Mouse (Mus musculus): ENCODE data around the gene Mcoln2. TPM values are rescaled to one million over a fixed set of nuclear protein-coding genes. Genes with fewer than 3 reads are reported as not detected.

Gene Mcoln2
- total RNA-seq, 1 experiment from 2014 or later: 27.8 TPM

DNA sequence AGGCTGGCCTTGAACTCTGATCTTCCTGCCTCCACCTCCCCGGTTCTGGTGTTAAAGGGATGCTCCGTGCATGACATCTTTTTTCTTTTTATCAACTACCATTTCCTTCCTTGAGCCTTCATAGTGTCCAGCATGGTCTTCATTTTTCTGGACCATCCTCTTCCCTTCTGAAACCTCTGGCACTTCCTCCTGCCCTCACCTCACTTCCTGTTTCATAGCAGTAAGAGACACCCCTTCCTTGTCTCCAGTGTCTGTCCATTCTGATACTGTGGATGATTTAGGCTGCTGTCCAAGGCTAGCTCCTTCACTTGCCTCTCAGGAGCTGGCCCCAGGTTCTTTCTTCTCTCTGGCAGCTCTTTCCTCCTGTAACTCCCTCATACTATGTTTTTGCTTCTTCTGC lies 14.2 kb upstream of the Mcoln2 start:
- ATAC-seq (replicated peaks in 1 of 2; ENCODE audit: insufficient read depth in 1 of 2, low FRiP score in 2 of 2, low TSS enrichment in 1 of 2, low read depth in 1 of 2, poor library complexity in 2 of 2, severe bottlenecking in 2 of 2): no peak

DNA sequence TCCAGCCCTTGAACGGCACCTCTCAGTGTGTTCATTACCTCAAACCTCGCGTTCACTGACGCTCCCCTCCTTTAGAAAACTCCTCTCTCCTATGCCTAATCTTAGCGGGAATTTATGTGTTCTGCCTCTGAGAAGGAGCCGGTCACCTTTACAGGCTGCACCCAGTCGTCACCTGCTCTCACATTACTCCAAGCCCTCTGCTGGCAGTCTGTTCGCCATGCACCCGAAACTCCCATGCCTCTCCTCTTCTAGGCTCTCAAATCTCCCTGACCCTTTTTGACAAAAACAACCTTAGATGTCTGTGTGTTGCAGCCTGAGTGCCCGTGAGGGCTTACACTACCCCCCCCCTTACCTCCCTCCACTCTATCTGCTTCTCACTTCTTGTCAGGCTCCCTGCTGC lies 13.2 kb upstream of the Mcoln2 start:
- peak; percentile 32 to 53; a peak in 3 of 4 replicates for ATAC-seq (replicated peaks in 1 of 2; ENCODE audit: insufficient read depth in 1 of 2, low FRiP score in 2 of 2, low TSS enrichment in 1 of 2, low read depth in 1 of 2, poor library complexity in 2 of 2, severe bottlenecking in 2 of 2)

DNA sequence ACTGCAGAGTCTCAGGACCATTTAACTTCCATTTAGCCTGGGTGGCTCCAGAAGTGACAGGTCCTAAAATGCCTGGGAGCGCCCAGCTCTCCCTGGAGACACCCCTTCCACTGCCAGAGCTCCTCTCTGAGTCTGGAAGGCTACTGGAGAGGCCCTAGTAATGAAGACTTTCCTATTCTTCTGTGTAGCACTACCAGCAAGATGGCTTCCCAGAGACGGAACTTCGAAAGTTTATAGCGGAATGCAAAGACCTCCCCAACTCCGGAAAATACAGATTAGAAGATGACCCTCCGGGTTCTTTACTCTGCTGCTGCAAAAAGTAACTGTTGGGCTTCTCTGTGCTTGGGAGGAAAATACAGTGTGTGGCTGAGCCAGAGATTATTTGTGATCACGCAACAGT lies 9.4 kb upstream of the Mcoln2 start:
- no peak for ATAC-seq (replicated peaks in 1 of 2; ENCODE audit: insufficient read depth in 1 of 2, low FRiP score in 2 of 2, low TSS enrichment in 1 of 2, low read depth in 1 of 2, poor library complexity in 2 of 2, severe bottlenecking in 2 of 2)

DNA sequence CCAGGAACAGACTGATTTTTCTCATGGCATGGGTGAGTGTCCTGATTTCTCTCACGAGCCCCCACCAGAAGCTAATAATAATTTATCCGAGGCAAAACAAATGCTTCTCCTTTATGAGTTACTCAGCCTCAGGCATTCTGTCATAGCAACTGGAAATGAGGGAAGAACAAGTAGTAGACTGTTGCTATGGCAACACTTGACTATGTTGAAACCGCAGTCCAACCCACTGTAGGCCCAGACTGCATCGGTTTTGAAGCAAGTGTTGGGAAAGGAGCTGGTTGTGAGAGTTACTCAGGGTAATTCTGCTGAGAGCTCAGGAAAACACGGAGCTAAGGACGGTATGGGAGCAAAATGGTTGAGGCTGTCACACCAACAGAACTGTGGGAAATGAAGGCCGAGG lies 7.1 kb upstream of the Mcoln2 start:
- no peak for ATAC-seq (replicated peaks in 1 of 2; ENCODE audit: insufficient read depth in 1 of 2, low FRiP score in 2 of 2, low TSS enrichment in 1 of 2, low read depth in 1 of 2, poor library complexity in 2 of 2, severe bottlenecking in 2 of 2)

DNA sequence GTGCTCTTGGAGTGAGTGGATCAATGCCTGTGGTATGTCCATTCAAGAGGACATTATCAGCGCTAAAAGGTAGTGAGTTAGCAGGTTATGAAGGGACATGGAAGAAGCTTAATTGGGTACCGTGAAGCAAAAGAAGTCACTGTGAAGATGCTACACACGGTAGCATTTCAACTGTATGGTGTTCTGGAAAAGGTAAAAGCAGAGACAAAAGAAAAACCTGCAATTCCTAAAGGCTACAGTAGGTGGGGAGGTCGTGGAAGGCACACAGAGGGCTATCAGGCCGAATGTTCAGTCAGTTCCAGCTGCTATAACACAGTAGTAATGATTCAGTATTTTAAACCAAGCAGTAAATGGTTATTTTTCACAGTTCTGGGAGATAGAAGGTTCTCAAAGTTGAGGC lies 4.1 kb upstream of the Mcoln2 start:
- ATAC-seq (replicated peaks in 1 of 2; ENCODE audit: insufficient read depth in 1 of 2, low FRiP score in 2 of 2, low TSS enrichment in 1 of 2, low read depth in 1 of 2, poor library complexity in 2 of 2, severe bottlenecking in 2 of 2): peak in 1 of 2 experiments; percentile 38; a peak in 1 of 4 replicates

DNA sequence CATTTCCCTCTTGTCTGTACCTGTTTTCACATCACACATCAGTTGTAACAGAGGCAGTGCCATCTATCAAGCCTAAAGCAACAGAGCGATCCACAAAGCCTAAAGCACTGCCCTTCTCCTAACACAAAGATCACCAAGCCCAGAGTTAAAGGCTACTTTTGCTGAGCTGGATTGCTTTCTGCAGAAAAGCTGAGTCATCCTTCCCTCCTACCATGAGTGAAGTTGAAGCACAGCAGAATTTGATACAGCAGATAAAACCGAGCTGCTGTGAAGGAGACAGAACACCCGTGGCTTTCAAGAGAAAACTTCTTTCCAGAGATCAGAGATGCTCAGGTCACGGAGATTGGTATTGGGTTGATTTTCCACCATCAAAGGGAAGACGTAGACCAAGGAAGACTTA lies 3.5 kb upstream of the Mcoln2 start:
- peak in 1 of 2 experiments; percentile 28; a peak in 1 of 4 replicates for ATAC-seq (replicated peaks in 1 of 2; ENCODE audit: insufficient read depth in 1 of 2, low FRiP score in 2 of 2, low TSS enrichment in 1 of 2, low read depth in 1 of 2, poor library complexity in 2 of 2, severe bottlenecking in 2 of 2)

DNA sequence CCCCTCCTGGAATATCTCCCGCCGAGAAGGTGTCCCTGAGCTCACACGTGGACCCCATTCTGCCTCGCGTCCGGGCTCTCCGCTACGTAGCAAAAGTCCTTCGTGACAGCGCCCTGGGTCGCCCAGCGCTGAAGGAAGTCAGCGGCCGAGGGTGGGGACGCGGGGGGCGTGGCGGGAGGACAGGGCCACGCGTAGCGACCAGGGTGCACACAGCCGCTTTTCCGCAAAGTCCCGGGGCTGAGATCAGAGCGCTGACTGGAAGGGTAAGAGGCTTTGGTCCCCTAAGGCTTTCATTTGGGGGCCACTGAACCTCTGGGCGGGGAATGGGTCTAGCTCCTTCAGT lies 396 bp downstream of the Mcoln2 start:
- ATAC-seq (replicated peaks in 1 of 2; ENCODE audit: insufficient read depth in 1 of 2, low FRiP score in 2 of 2, low TSS enrichment in 1 of 2, low read depth in 1 of 2, poor library complexity in 2 of 2, severe bottlenecking in 2 of 2): peak; percentile 69 to 72

DNA sequence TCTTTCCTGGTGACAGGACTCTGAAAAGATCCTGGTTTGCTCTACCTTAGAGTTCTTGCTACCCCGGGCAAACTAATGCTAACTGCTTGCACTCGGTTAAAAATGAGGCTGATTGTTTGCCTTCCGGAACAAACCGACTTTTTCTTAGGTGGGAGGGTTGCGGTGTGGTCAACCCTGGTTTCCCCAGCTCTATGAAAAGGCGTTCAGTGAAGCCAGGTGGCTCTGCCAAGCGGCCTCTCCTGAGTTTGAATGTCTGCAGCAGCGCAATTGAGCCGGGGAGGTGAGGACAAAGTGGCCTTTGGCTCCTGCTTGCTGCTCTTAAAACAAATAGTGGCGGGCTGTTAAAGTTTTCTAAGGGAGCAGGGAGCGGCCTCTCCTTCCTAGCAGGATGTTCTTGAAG lies 927 bp downstream of the Mcoln2 start:
- peak; percentile 41 to 55; a peak in 3 of 4 replicates for ATAC-seq (replicated peaks in 1 of 2; ENCODE audit: insufficient read depth in 1 of 2, low FRiP score in 2 of 2, low TSS enrichment in 1 of 2, low read depth in 1 of 2, poor library complexity in 2 of 2, severe bottlenecking in 2 of 2)

DNA sequence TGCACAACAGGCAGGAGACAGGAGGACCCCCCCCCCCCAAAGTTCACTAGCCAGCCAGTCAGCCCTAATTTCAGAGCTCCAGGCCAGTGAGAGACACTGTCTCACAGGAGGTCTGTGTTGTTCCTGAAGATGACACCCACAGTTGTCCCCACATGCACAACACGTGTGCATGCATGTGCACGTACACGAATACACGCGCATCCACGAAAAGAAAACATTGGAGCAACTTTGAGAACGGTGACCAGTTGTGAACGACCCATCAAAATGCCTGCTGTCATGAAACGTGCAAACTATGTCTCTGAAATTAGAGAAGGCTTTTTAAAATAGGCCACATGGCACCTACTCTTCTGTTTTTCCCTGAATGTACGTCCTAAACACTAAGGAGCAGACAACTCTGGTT lies 1.7 kb downstream of the Mcoln2 start:
- no peak for ATAC-seq (replicated peaks in 1 of 2; ENCODE audit: insufficient read depth in 1 of 2, low FRiP score in 2 of 2, low TSS enrichment in 1 of 2, low read depth in 1 of 2, poor library complexity in 2 of 2, severe bottlenecking in 2 of 2)

DNA sequence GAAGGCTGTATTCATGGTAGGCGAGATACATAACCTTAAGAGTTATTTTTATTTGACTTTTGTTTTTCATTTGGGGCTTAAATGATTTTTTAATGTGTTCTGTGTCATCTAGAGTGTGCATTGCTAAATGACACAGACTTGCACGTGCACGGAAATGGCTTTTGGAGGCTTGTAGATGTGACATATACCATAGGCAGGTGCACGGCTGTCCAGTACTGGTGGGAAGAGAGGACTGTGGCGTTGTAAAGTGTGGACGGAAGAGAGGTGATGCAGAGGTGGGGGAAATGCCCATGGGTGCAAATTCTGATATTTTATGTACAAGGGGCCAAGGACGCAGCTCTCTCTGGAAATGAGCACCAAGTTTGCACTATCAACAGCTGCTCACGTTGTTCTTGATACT lies 2.1 kb downstream of the Mcoln2 start:
- ATAC-seq (replicated peaks in 1 of 2; ENCODE audit: insufficient read depth in 1 of 2, low FRiP score in 2 of 2, low TSS enrichment in 1 of 2, low read depth in 1 of 2, poor library complexity in 2 of 2, severe bottlenecking in 2 of 2): no peak

DNA sequence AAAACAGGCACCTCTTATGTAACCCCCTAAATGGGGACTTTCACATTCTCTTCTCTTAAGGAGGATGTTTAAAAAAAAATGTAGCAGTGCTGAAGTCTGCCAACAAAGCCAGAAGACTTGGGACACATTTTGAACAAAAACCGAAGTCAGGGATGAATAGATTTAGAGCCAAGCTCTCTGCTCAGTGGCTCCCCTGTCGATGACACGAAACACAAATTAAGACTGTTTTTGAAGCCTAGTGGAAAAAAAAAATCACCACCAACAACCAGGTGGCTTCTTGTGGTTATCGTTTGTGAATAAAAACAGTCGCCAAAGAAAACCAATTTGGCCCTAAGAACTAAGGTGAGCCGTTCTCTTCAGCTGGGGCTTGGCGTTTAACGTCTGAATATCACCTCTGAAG lies 2.7 kb downstream of the Mcoln2 start:
- no peak for ATAC-seq (replicated peaks in 1 of 2; ENCODE audit: insufficient read depth in 1 of 2, low FRiP score in 2 of 2, low TSS enrichment in 1 of 2, low read depth in 1 of 2, poor library complexity in 2 of 2, severe bottlenecking in 2 of 2)

DNA sequence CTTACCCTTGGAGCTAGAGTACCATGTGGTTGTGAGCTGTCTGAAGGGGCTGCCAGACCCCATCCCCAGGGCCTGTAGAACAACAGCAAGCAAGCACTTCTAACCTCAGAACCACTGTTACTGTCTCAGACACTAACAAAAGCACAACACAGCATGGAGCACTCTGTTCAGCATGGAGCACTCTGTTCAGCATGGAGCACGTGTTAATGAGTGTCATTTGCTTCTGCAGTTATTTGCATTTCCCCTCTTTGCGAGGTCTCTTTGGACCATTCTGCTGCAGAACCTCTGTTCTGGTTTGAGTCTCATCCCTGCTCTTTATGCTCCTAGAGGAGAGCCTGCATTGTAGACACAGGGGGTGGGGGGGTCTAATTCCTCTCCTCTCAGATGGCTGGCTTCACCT lies 3.3 kb downstream of the Mcoln2 start:
- no peak for ATAC-seq (replicated peaks in 1 of 2; ENCODE audit: insufficient read depth in 1 of 2, low FRiP score in 2 of 2, low TSS enrichment in 1 of 2, low read depth in 1 of 2, poor library complexity in 2 of 2, severe bottlenecking in 2 of 2)

DNA sequence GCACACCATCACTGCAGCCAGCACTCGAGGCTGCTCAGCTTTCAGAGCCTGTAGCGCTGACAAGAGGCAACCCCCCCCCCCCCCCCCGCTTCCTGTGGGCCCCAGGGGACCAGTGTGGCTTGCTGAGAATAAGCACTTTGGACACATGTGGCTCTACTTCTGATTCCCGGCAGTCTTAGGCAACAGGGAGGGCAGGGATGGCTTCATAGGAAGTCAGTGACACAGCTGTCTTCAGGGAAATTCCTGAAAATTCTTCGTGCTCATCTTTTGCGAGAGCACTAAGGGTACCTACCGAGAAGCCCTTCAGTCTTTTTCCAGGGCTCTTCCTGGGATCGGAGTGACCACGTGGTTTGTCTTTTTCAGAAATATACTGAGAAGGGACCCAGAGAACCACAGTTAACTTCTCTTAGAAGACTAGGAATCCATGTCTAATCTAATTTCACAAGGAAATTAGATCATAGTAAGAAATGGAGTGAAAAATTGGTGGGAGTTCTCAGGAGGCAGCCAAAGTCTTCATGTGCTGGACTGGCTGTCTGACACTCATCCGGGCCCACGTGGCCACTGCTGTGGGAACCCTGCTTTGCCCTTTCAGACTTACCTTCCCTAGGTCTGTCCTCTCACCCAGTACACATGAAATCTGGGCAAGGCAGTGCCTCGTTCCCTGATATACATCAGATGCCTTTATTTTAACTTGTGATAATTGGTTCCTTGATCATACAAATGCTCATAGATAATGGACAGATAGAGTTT lies 4.4 kb downstream of the Mcoln2 start:
- no peak for ATAC-seq (replicated peaks in 1 of 2; ENCODE audit: insufficient read depth in 1 of 2, low FRiP score in 2 of 2, low TSS enrichment in 1 of 2, low read depth in 1 of 2, poor library complexity in 2 of 2, severe bottlenecking in 2 of 2)

DNA sequence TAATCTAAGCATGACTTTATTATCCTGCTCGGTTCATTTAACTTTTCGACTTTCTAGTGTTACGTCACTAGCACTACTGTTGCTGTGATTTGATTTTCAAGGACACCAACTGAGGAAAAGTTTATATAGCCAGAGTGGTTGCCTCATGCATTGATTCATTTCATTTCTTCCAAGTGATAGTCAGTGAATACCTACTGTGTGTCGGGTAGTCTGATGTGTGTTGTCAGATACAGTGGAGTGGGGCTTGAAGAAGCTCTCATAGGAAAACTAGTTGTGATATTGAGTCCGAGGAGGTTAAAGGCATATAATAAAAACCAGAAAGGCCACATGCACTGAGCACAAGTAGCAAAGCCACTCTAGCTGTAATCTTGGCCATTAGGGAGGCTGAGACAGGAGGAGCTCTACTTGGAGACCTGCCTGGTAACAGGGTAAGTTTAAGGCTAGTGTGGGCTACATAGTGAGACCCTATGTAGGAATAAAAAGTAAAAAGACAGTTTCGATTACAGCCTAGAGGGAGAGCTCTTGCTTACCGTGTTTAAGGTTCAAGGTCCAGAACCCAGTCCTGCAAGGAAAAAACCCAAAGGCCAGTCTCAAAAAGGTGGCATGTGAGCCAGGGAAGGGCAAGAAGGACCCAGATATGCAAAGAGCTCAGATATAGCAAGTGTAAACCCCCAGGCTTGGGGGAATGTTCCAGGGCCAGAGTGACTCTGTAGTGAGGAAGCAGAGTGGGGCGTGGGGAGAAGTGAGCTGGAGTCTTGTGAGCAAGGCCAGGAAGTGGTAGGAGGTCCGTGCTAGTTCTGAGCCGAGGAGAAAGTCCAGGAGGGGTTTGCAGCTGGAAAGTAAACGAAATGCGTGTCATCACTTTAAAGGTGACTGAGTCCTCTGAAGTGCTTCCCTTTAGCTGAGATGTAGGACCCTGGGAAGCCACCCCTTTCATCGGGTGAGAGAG lies 6.3 kb downstream of the Mcoln2 start:
- ATAC-seq (replicated peaks in 1 of 2; ENCODE audit: insufficient read depth in 1 of 2, low FRiP score in 2 of 2, low TSS enrichment in 1 of 2, low read depth in 1 of 2, poor library complexity in 2 of 2, severe bottlenecking in 2 of 2): peak; percentile 40 to 60; a peak in 3 of 4 replicates

DNA sequence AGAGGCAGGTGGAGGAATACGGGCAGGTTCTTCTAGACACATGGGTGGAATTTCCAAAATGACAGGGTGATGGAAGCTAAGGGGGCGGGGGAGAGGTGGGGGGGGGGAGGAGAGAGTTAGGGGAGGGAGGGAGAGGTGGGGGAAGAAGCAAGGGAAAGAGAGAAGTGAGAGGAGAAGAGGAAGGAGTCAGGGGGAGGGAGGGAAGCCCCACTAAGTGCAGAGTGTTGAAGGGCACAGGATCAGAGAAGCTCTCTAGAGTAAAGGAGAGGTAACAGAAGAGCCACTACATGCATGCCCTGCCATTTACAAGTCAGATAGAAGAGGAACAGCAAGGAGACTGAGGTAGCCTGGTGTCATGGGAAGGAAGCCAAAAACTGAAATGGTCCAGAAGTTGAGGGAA lies 7.2 kb downstream of the Mcoln2 start:
- no peak for ATAC-seq (replicated peaks in 1 of 2; ENCODE audit: insufficient read depth in 1 of 2, low FRiP score in 2 of 2, low TSS enrichment in 1 of 2, low read depth in 1 of 2, poor library complexity in 2 of 2, severe bottlenecking in 2 of 2)

DNA sequence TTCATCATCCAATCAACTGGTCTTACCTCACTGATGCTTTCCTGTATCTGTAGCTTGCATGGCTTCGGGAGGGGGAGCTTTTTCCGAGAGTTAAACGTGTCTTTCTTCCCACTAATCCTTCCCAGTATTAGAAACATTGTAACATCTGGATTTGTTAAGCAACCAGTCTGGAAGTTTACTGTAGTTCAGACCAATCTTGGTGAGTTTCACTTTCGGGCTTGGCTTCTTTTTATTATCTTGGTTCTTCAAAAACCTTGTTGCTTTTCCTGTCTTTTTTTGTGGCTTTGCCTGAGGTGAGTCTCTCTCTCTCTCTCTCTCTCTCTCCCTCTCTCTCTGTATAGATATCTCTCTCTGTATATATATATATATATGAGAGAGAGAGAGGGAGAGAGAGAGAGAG lies 8.4 kb downstream of the Mcoln2 start:
- ATAC-seq (replicated peaks in 1 of 2; ENCODE audit: insufficient read depth in 1 of 2, low FRiP score in 2 of 2, low TSS enrichment in 1 of 2, low read depth in 1 of 2, poor library complexity in 2 of 2, severe bottlenecking in 2 of 2): no peak

DNA sequence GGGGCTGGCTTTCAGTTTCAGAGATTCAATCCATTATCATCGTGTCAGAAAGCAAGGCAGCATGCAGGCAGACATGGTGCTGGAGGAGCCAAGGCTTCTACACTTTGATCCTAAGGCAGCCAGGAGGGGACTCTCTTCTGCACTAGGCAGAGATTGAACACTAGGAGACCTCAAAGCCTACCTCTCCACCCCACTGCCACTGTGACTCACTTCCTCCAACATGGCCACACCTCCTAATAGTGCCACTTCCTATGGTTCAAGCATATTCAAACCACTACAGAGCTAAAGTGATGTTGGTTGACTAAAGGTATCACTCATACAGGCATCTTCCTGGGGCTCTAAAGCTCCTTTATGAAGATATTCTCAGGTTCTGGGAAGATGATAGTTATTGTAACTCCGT lies 9.7 kb downstream of the Mcoln2 start:
- 0 out of 4 replicates have a peak, but pooled peaks of 1 of the 2 experiments have one; percentile 15 for ATAC-seq (replicated peaks in 1 of 2; ENCODE audit: insufficient read depth in 1 of 2, low FRiP score in 2 of 2, low TSS enrichment in 1 of 2, low read depth in 1 of 2, poor library complexity in 2 of 2, severe bottlenecking in 2 of 2)

DNA sequence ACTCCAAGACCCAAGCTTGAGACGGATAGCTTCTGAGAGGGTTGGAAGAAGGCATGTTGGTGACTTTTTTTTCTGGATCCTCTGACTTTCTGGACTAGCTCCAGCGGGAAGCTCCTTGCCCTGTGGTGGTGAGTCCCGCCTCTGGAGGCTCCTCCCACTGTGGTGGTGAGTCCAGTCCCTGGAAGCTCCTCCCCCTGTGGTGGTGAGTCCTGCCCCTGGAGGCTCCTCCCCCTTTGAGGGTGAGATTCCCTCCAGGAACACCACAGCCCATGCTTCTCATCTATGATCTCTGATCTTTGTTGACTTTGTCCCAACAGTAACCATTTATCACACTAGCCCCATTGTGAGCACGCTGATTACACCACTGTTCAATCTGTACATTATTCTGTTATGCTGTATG lies 12.6 kb downstream of the Mcoln2 start:
- no peak for ATAC-seq (replicated peaks in 1 of 2; ENCODE audit: insufficient read depth in 1 of 2, low FRiP score in 2 of 2, low TSS enrichment in 1 of 2, low read depth in 1 of 2, poor library complexity in 2 of 2, severe bottlenecking in 2 of 2)

All from hematopoietic stem cell, adult 5-6 weeks (primary cell).